Mouse (Mus musculus) spleen, postnatal 10 days (tissue): ENCODE results near the gene Dtx1.
A peak's percentile ranks its signal among the peaks of the same experiment; 100 is the strongest.

Experiments used
- DNase-seq, 2 experiments: peaks; one replicate each; pipeline ENCODE4 v3.0.0; 2021 to 2022; ENCODE audit warnings: low spot score in 2 of 2

Gene Dtx1

GRCm38 (mm10) chr5:120711827-120712226 lies at the start of gene Dtx1:
Gene Dtx1, minus strand, starts transcription at chr5:120711927.
- no peak for DNase-seq

- no peak for DNase-seq
Observed at GRCm38 (mm10) chr5:120754215-120754614, 42.5 kb upstream of the Dtx1 start.

GRCm38 (mm10) chr5:120752786-120753185 lies 41.1 kb upstream of the Dtx1 start:
- no peak for DNase-seq

GRCm38 (mm10) chr5:120751206-120751605 lies 39.5 kb upstream of the Dtx1 start:
- no peak for DNase-seq

GRCm38 (mm10) chr5:120749688-120750087 lies 38.0 kb upstream of the Dtx1 start, which contains the start of gene Oas2:
Gene Oas2, minus strand, starts transcription at chr5:120749853.
- no peak for DNase-seq

GRCm38 (mm10) chr5:120746451-120746850 lies 34.7 kb upstream of the Dtx1 start:
- peak in 1 of 2 experiments; percentile 56 for DNase-seq

GRCm38 (mm10) chr5:120742125-120742524 lies 30.4 kb upstream of the Dtx1 start:
- DNase-seq, result peak; percentile 35 to 66

GRCm38 (mm10) chr5:120734380-120734990 lies 22.8 kb upstream of the Dtx1 start:
- DNase-seq, result no peak

GRCm38 (mm10) chr5:120733696-120734095 lies 22.0 kb upstream of the Dtx1 start:
- DNase-seq, result no peak

- no peak for DNase-seq
Observed at GRCm38 (mm10) chr5:120732740-120733139, 21.0 kb upstream of the Dtx1 start.

- DNase-seq, result no peak
Observed at GRCm38 (mm10) chr5:120729319-120729718, 17.6 kb upstream of the Dtx1 start.

- DNase-seq, result no peak
Observed at GRCm38 (mm10) chr5:120725811-120726455, 14.2 kb upstream of the Dtx1 start.

GRCm38 (mm10) chr5:120721005-120721404 lies 9.3 kb upstream of the Dtx1 start:
- DNase-seq, result no peak

- DNase-seq, result no peak
Observed at GRCm38 (mm10) chr5:120718600-120719378, 7.1 kb upstream of the Dtx1 start.

- no peak for DNase-seq
Observed at GRCm38 (mm10) chr5:120717136-120717535, 5.4 kb upstream of the Dtx1 start.

GRCm38 (mm10) chr5:120714314-120714713 lies 2.6 kb upstream of the Dtx1 start:
- peak; percentile 54 to 85 for DNase-seq

- no peak for DNase-seq
Observed at GRCm38 (mm10) chr5:120712721-120713120, 994 bp upstream of the Dtx1 start.

- peak in 1 of 2 experiments; percentile 72 for DNase-seq
Observed at GRCm38 (mm10) chr5:120711416-120711815, 311 bp downstream of the Dtx1 start.

- DNase-seq, result no peak
Observed at GRCm38 (mm10) chr5:120710826-120711248, 890 bp downstream of the Dtx1 start.

GRCm38 (mm10) chr5:120710161-120710825 lies 1.4 kb downstream of the Dtx1 start:
- DNase-seq, result no peak

GRCm38 (mm10) chr5:120706976-120707375 lies 4.8 kb downstream of the Dtx1 start:
- DNase-seq, result no peak

- DNase-seq, result peak in 1 of 2 experiments; percentile 37
Observed at GRCm38 (mm10) chr5:120706541-120706940, 5.2 kb downstream of the Dtx1 start.
